Mouse (Mus musculus) heart, adult 2 months (tissue): ENCODE results near the gene Ephb1.

ENCODE experiments used
- CTCF ChIP-seq: fragments of 200-600 bp; IDR thresholded peaks from 2 replicates; pipeline ENCODE4 v1.8.1; 2022; ENCODE audit warnings: antibody characterized with exemption, mild to moderate bottlenecking, moderate library complexity
- EP300 ChIP-seq: fragments of 200-500 bp; IDR thresholded peaks from 2 replicates; pipeline ENCODE4 v1.6.1; 2011; ENCODE audit warnings: low read depth, low read length, control low read depth; ENCODE audit not compliant: insufficient read depth
- POLR2A ChIP-seq: fragments of 200-500 bp; IDR thresholded peaks from 2 replicates; pipeline ENCODE4 v1.6.1; 2011; ENCODE audit warnings: mild to moderate bottlenecking, low read depth, low read length, control low read depth; ENCODE audit not compliant: insufficient read depth

- TF ChIP-seq CTCF (no peak), EP300 (no peak), POLR2A (no peak)
Measured at GRCm38 (mm10) chr9:101934887-101935286, 419.6 kb downstream of the Ephb1 start.
